Mouse (Mus musculus) lung, embryonic 14.5 days (tissue): ENCODE measurements at regions not wholly inside any gene's neighbourhood (a gene's known extent, or its start where the extent isn't known, plus 50 kb on each side); places are given as distances from the start of the nearest gene placed in this dataset.
A peak's percentile ranks its signal among the peaks of the same experiment; 100 is the strongest.

Experiments
- ATAC-seq: fragments of 200-750 bp; cut with Nextera tagmentation; 2 replicates; pipeline ENCODE4 v1.8.0; 2017; ENCODE audit warnings: mild to moderate bottlenecking, moderate TSS enrichment, moderate library complexity; ENCODE audit not compliant: insufficient read depth
- DNase-seq: peaks from one replicate; pipeline ENCODE4 v3.0.0-alpha.2; 2015
- H3K27ac ChIP-seq: fragments of 300-500 bp; sonication (generic); 2 replicates; pipeline ENCODE4 v1.5.1; 2014; ENCODE audit warnings: low read depth, mild to moderate bottlenecking, moderate library complexity
- H3K27me3 ChIP-seq: fragments of 300-500 bp; sonication (generic); 2 replicates; pipeline ENCODE4 v1.6.1; 2014; ENCODE audit warnings: low read length, control low read depth; ENCODE audit not compliant: insufficient read depth
- H3K36me3 ChIP-seq: fragments of 300-500 bp; sonication (generic); 2 replicates; pipeline ENCODE4 v1.6.1; 2014; ENCODE audit warnings: control low read depth; ENCODE audit not compliant: insufficient read depth
- H3K4me1 ChIP-seq: fragments of 300-500 bp; sonication (generic); 2 replicates; pipeline ENCODE4 v1.6.1; 2014; ENCODE audit warnings: antibody characterized with exemption, control low read depth; ENCODE audit not compliant: insufficient read depth
- H3K4me2 ChIP-seq: fragments of 300-500 bp; sonication (generic); 2 replicates; pipeline ENCODE4 v1.6.1; 2014; ENCODE audit warnings: mild to moderate bottlenecking
- H3K4me3 ChIP-seq: fragments of 300-500 bp; sonication (generic); 2 replicates; pipeline ENCODE4 v1.5.1; 2014; ENCODE audit warnings: low read depth, low read length
- H3K9ac ChIP-seq: fragments of 300-500 bp; sonication (generic); 2 replicates; pipeline ENCODE4 v1.6.1; 2014
- H3K9me3 ChIP-seq: fragments of 300-500 bp; sonication (generic); 2 replicates; pipeline ENCODE4 v1.6.1; 2016; ENCODE audit warnings: low read depth, low read length, control low read depth
- CTCF ChIP-seq: IDR thresholded peaks from 2 replicates; pipeline ENCODE4 v1.5.1; 2016; ENCODE audit warnings: antibody characterized with exemption, low read depth
- WGBS: fragments of 180-500 bp; shearing (Covaris S2); extraction: QIAGEN DNeasy Blood & Tissue Kit; methylation state at CpG from one replicate; pipeline ENCODE4 v1.1.7; 2014; 5-methylcytosine and 5-hydroxymethylcytosine counted together

DNA sequence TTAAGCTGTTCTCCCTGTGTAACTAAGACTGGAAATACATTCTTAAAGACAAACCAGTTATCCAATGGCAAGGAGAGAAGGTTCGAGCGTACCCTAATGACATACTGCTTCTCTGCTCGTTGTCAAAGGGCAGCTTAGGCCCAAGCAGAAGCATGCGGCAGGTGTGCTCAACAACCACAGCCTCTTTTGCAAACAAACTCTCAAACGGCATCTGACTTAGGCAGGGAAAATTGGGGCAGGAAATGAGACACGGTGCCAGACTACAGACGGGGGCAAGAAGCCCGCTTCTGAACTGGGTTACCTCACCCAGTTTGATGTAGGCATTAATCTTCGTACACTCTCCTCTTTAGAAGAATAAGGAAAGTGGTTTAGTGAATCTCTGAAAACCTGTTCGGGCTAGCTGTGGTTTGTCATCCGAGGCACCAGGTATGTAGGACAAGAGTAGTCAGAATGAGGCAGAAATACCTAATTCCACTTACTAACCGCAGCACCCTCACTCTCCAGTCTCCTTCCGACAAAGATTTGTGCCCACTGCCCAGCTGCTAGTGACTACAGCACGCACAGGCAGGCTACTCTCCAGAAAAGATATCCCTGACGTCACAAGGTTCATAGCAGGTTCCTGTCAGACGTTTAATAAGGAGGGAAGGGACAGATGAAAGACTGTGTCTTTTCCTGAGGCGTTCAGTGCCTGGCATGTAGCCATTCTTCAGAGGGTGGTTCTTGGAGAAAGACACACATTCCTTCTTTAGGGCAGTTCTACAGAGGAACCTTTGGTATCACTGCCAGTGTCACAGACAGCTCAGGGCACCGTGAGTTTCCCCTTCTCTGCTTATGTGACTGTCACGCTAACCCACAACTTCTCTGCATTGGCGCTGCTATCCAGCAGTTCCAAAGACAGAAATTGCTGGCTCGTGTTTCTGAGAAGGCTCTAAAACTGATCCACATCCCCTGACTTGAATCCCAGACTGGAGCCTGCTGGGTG, 175.8 kb downstream of the Tmx1 start:
- DNase-seq: no peak

GRCm38 (mm10) chr12:70629371-70629770, 176.5 kb downstream of the Tmx1 start:
- no peaks in the 10 kb centered on the region for H3K9me3 ChIP-seq
- no peak overlapping the region for H3K4me2 ChIP-seq
- 69% methylated on average over 5 of the region's 5 CpGs for WGBS
- ATAC-seq: no peak
- no peak for TF ChIP-seq CTCF
- H3K4me1 ChIP-seq: peaks cover 17% of the 10 kb centered on the region
- no peak overlapping the region for H3K27ac ChIP-seq
- no peaks in the 10 kb centered on the region for H3K27me3 ChIP-seq
- H3K9ac ChIP-seq: no peak overlapping the region
- no peak overlapping the region for H3K4me3 ChIP-seq
- no peaks in the 10 kb centered on the region for H3K36me3 ChIP-seq
- no peak for DNase-seq

More for the DNA sequence above, 175.8 kb downstream of the Tmx1 start:
- Histone ChIP-seq H3K27me3 (no peaks in the 10 kb centered on the region), H3K4me2 (no peak overlapping the region), H3K9ac (no peak overlapping the region), H3K4me1 (peaks cover 22% of the 10 kb centered on the region), H3K9me3 (no peaks in the 10 kb centered on the region), H3K27ac (no peak overlapping the region; the same call in 1 of the 2 replicates), H3K36me3 (no peaks in the 10 kb centered on the region), H3K4me3 (no peak overlapping the region)
- TF ChIP-seq CTCF: no peak
- WGBS: 34% methylated on average over 21 of the region's 21 CpGs
- peak; percentile 44; the same call in 1 of the 2 replicates for ATAC-seq

GRCm38 (mm10) chr12:70631281-70631680, 178.4 kb downstream of the Tmx1 start:
- DNase-seq: no peak
- H3K36me3 ChIP-seq: no peaks in the 10 kb centered on the region
- no peak overlapping the region for H3K4me2 ChIP-seq
- WGBS: 58% methylated on average over 6 of the region's 6 CpGs
- H3K4me3 ChIP-seq: no peak overlapping the region
- TF ChIP-seq CTCF: no peak
- no peaks in the 10 kb centered on the region for H3K9me3 ChIP-seq
- no peak overlapping the region for H3K9ac ChIP-seq
- no peak overlapping the region for H3K27ac ChIP-seq
- no peak for ATAC-seq
- no peaks in the 10 kb centered on the region for H3K27me3 ChIP-seq
- H3K4me1 ChIP-seq: peaks cover 10% of the 10 kb centered on the region; the same call in 1 of the 2 replicates

DNA sequence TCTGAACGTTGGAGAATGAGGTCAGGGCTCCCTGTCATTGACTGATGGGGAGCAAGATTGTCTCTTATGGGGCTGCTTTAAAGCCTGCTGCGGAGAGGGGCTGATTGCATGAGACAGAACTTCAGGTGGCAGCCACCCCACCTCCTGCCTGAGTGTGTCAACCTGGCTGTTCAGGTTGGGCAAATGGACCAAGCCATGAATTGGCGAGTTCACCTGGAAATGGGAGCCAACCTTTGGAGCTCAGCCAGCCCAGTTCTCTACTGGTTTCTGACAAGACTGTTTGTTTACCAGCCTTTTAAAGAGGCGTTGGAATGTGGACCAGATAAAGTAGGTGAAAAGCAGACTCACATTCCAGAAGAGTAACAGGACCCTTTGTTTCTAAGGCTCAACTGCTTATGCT, 180.3 kb downstream of the Tmx1 start:
- ATAC-seq (peak; percentile 52), DNase-seq (peak; percentile 71)

DNA sequence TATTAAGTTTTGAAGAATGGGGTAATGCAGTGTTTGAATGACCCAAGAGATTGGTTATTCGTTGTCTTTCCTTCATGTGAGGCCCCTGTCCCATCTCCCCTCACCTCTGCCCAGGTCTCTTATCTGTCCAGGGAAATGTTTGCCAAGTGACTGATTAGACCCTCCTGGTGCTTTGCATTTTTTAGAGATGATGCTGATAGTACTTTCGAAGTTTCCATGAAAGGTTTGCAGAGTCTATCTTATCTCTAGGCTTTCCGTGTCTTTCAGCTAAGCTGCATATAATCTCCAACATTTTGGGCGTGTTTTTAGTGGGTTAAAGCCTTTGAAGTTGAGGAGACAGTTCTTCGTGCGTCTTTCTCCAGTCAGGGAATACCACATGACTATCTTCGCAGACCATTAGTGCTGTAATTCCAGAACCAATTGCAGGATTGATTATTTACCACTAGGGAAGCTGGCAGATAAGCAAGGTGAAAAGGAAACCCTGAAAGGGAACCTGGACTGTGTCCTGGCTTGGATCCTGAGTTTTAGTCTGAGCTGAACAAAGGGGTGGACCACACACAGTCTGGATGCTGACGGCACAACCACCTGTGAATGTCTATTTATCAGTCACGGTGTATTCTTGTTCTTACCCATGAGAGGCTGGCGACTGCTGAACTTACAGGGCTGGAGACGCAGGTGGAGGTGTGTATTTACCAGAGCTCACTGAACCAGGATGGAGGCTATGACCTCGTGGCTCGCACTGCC, 180.9 kb downstream of the Tmx1 start:
- Histone ChIP-seq H3K36me3 (no peaks in the 10 kb centered on the region), H3K9me3 (no peaks in the 10 kb centered on the region), H3K4me2 (0 out of 2 replicates have a peak overlapping the region, but pooled peaks have one; percentile 3), H3K4me3 (no peak overlapping the region), H3K9ac (no peak overlapping the region), H3K27me3 (no peaks in the 10 kb centered on the region), H3K27ac (peak overlapping the region; percentile 31; the same call in 1 of the 2 replicates), H3K4me1 (peaks cover 2% of the 10 kb centered on the region; the same call in 1 of the 2 replicates)
- WGBS: 7% methylated on average over 13 of the region's 13 CpGs
- ATAC-seq (0 out of 2 replicates have a peak, but pooled peaks have one; percentile 17), DNase-seq (no peak)
- no peak for TF ChIP-seq CTCF

More for the DNA sequence above, 180.3 kb downstream of the Tmx1 start:
- Histone ChIP-seq H3K4me1 (peaks cover 8% of the 10 kb centered on the region; the same call in 1 of the 2 replicates), H3K4me3 (no peak overlapping the region), H3K9me3 (no peaks in the 10 kb centered on the region), H3K36me3 (no peaks in the 10 kb centered on the region), H3K27me3 (no peaks in the 10 kb centered on the region), H3K9ac (no peak overlapping the region), H3K27ac (peak overlapping the region; percentile 50; the same call in 1 of the 2 replicates), H3K4me2 (no peak overlapping the region)
- no peak for TF ChIP-seq CTCF
- 9% methylated on average over 4 of the region's 4 CpGs for WGBS

GRCm38 (mm10) chr12:70635997-70636396, 183.1 kb downstream of the Tmx1 start:
- Histone ChIP-seq H3K36me3 (no peaks in the 10 kb centered on the region), H3K27me3 (no peaks in the 10 kb centered on the region), H3K27ac (no peak overlapping the region), H3K9ac (no peak overlapping the region), H3K4me2 (no peak overlapping the region), H3K9me3 (no peaks in the 10 kb centered on the region), H3K4me1 (no peaks in the 10 kb centered on the region), H3K4me3 (no peak overlapping the region)
- TF ChIP-seq CTCF: no peak
- ATAC-seq (no peak), DNase-seq (no peak)
- WGBS: 91% methylated on average over 7 of the region's 7 CpGs
